Mouse (Mus musculus): ENCODE measurements at regions not wholly inside any gene's neighbourhood (a gene's known extent, or its start where the extent isn't known, plus 50 kb on each side); places are given as distances from the start of the nearest gene placed in this dataset.
A peak's percentile ranks its signal among the peaks of the same experiment; 100 is the strongest.

DNA sequence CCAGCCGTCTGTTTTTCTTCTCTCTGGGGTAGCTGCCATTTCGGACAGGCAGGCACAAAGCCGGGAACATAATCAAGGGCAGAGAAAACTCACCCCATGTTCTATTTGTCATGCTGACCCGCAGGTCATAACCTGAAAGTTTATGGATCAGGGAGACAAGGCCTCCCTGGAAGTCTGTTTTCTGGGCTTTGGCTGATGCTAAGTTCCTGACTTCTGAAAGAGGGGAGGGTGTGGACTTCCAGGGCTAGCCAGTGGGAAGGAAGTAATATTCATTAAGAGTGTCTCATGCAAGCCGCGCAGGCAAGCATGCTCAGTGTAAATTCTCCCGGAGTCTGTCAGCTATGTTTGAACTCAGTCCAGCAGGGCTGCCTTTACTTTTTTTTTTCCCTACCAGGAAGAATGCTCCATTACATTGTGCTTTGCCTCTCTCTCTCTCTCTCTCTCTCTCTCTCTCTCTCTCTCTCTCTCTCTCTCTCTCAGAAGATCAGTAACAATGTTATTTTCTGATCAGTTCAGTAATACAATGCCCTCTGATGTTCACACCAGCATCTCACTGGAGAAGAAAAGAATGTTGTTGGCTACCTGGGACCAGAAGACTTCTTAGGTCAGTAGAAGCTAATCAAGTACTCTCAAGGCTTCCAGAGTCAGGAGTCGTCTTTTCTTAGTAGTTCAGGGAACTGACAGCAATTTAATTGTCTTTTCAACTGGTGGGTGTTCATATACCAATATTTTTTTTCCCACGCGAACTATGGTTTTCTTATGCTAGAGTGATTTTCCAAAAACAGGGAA is 165.5 kb upstream of the Ubash3b start:
- Histone ChIP-seq H3K9me3 (ENCODE audit: control insufficient read depth, low read length) (no peaks in the 10 kb centered on the region), H3K4me3 (ENCODE audit: low read length) (no peak overlapping the region), H3K27ac (ENCODE audit: low read length) (peak overlapping the region; percentile 63), H3K4me1 (replicated peaks; ENCODE audit: control insufficient read depth, insufficient read depth, low read length) (peaks cover 9% of the 10 kb centered on the region), H3K9ac (ENCODE audit: low read length) (peak overlapping the region; percentile 40; the same call in 1 of the 2 replicates), H3K36me3 (ENCODE audit: control insufficient read depth, insufficient read depth, low read length) (no peaks in the 10 kb centered on the region), H3K27me3 (ENCODE audit: control insufficient read depth, insufficient read depth, low read depth, low read length) (no peaks in the 10 kb centered on the region), H3K4me2 (ENCODE audit: low read depth, low read length) (peak overlapping the region; percentile 23)
- peak; percentile 95 for ATAC-seq (ENCODE audit: low read depth)
- WGBS = 20% methylated on average over 10 of the region's 10 CpGs

- Histone ChIP-seq H3K4me3 (ENCODE audit: low read length) (no peak overlapping the region), H3K4me1 (replicated peaks; ENCODE audit: control insufficient read depth, insufficient read depth, low read length) (peaks cover 1% of the 10 kb centered on the region), H3K27me3 (ENCODE audit: control insufficient read depth, insufficient read depth, low read depth, low read length) (no peaks in the 10 kb centered on the region), H3K9me3 (ENCODE audit: control insufficient read depth, low read length) (no peaks in the 10 kb centered on the region), H3K27ac (ENCODE audit: low read length) (no peak overlapping the region), H3K9ac (ENCODE audit: low read length) (no peak overlapping the region), H3K36me3 (ENCODE audit: control insufficient read depth, insufficient read depth, low read length) (no peaks in the 10 kb centered on the region), H3K4me2 (ENCODE audit: low read depth, low read length) (no peak overlapping the region)
- 64% methylated on average over 7 of the region's 7 CpGs for WGBS
- ATAC-seq (ENCODE audit: low read depth) = no peak
These were observed 160.0 kb upstream of the Ubash3b start for GRCm38 (mm10) chr9:41321521-41321920.

DNA sequence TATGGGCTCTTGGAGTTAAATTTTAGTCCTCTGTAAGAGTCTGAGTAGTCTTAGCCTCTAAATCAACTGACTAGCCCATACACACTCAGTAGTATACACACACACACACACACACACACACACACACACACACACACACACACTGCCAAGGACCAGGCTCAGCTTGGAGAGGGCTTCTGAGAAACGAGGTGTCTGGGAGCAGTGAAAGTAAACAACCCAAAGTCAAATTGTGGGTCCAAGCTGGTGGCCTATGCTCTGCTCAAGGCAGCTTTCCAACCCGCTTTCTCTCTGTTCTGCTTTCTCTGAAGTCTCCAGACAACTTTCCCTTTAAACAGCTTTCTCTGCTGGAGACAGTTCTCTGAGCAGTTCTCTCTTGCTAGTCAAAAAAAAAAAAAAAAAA is 157.6 kb upstream of the Ubash3b start:
- no peak overlapping the region for H3K27ac ChIP-seq (ENCODE audit: low read length)
- WGBS = 27% methylated on average over 2 of the region's 2 CpGs
- no peaks in the 10 kb centered on the region for H3K4me1 ChIP-seq (replicated peaks; ENCODE audit: control insufficient read depth, insufficient read depth, low read length)
- no peak overlapping the region for H3K9ac ChIP-seq (ENCODE audit: low read length)
- H3K9me3 ChIP-seq (ENCODE audit: control insufficient read depth, low read length) = no peaks in the 10 kb centered on the region
- H3K4me2 ChIP-seq (ENCODE audit: low read depth, low read length) = no peak overlapping the region
- H3K27me3 ChIP-seq (ENCODE audit: control insufficient read depth, insufficient read depth, low read depth, low read length) = no peaks in the 10 kb centered on the region
- H3K36me3 ChIP-seq (ENCODE audit: control insufficient read depth, insufficient read depth, low read length) = no peaks in the 10 kb centered on the region
- peak; percentile 91 for ATAC-seq (ENCODE audit: low read depth)
- no peak overlapping the region for H3K4me3 ChIP-seq (ENCODE audit: low read length)

DNA sequence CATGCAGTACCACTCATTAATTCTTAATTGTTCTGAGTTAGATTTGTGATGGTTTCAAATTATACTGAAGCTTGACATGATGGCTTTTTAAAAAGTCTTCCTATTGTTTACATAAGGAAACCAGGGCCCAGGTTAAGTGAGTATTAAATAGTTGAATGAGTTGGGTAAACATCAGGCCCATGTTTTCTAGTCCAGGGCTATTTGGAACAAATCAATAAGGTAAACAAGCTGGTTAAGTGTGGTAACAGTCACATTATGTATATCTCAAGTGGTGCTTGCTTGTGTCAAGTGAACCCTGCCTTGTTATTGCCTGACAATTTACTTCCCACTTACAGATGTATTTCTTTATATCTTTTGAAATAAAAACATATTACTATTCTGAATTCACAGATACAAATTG is 144.7 kb upstream of the Ubash3b start:
- no peak for ATAC-seq (ENCODE audit: low read depth)
- H3K27ac ChIP-seq (ENCODE audit: low read length) = no peak overlapping the region
- H3K27me3 ChIP-seq (ENCODE audit: control insufficient read depth, insufficient read depth, low read depth, low read length) = no peaks in the 10 kb centered on the region
- no peak overlapping the region for H3K4me3 ChIP-seq (ENCODE audit: low read length)
- no peaks in the 10 kb centered on the region for H3K4me1 ChIP-seq (replicated peaks; ENCODE audit: control insufficient read depth, insufficient read depth, low read length)
- H3K36me3 ChIP-seq (ENCODE audit: control insufficient read depth, insufficient read depth, low read length) = no peaks in the 10 kb centered on the region
- no peaks in the 10 kb centered on the region for H3K9me3 ChIP-seq (ENCODE audit: control insufficient read depth, low read length)
- H3K9ac ChIP-seq (ENCODE audit: low read length) = no peak overlapping the region
- H3K4me2 ChIP-seq (ENCODE audit: low read depth, low read length) = no peak overlapping the region

GRCm38 (mm10) chr9:41303494-41303828 is 142.0 kb upstream of the Ubash3b start:
- 67% methylated on average over 3 of the region's 3 CpGs for WGBS

DNA sequence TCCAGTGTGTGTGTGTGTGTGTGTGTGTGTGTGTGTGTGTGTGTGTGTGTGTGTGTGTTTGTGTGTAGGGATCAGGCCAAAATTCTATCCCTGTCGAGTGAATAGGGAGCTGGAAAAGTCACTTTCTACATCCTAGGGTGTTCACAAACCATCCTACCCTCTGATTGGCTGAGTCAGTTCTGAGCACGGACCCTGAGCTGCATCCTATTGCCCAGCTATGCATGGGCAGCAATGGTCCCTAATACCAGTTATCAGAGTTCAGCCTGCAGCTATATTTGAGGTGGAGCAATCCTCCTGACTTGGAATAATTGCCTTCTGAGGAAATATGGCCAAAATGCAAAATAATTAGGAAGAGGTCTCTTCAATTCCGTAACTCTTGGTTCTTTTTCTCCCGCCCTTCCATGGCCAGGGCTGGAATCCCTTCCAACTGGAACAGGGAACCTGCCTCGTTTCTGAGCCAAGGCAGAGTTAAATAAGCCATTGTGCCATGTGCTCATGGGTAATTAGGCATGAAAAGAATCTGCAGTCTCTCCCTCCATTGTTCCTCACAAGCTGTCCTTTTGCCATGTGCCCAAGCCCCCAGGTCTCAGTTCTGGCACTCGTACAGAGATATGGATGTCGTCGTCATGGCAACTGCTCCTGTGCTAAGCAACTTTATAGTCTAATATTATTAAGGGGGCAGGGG is 141.5 kb upstream of the Ubash3b start:
- H3K4me3 ChIP-seq (ENCODE audit: low read length) = no peak overlapping the region
- no peak overlapping the region for H3K4me2 ChIP-seq (ENCODE audit: low read depth, low read length)
- ATAC-seq (ENCODE audit: low read depth) = no peak
- WGBS = 54% methylated on average over 8 of the region's 8 CpGs
- H3K4me1 ChIP-seq (replicated peaks; ENCODE audit: control insufficient read depth, insufficient read depth, low read length) = no peaks in the 10 kb centered on the region
- H3K36me3 ChIP-seq (ENCODE audit: control insufficient read depth, insufficient read depth, low read length) = no peaks in the 10 kb centered on the region
- no peaks in the 10 kb centered on the region for H3K9me3 ChIP-seq (ENCODE audit: control insufficient read depth, low read length)
- no peak overlapping the region for H3K27ac ChIP-seq (ENCODE audit: low read length)
- H3K27me3 ChIP-seq (ENCODE audit: control insufficient read depth, insufficient read depth, low read depth, low read length) = no peaks in the 10 kb centered on the region
- no peak overlapping the region for H3K9ac ChIP-seq (ENCODE audit: low read length)

More at GRCm38 (mm10) chr9:41303494-41303828, 142.0 kb upstream of the Ubash3b start:
- Histone ChIP-seq H3K4me1 (replicated peaks; ENCODE audit: control insufficient read depth, insufficient read depth, low read length) (no peaks in the 10 kb centered on the region), H3K4me3 (ENCODE audit: low read length) (no peak overlapping the region), H3K4me2 (ENCODE audit: low read depth, low read length) (no peak overlapping the region), H3K27ac (ENCODE audit: low read length) (no peak overlapping the region), H3K36me3 (ENCODE audit: control insufficient read depth, insufficient read depth, low read length) (no peaks in the 10 kb centered on the region), H3K9me3 (ENCODE audit: control insufficient read depth, low read length) (no peaks in the 10 kb centered on the region), H3K27me3 (ENCODE audit: control insufficient read depth, insufficient read depth, low read depth, low read length) (no peaks in the 10 kb centered on the region), H3K9ac (ENCODE audit: low read length) (no peak overlapping the region)
- no peak for ATAC-seq (ENCODE audit: low read depth)

DNA sequence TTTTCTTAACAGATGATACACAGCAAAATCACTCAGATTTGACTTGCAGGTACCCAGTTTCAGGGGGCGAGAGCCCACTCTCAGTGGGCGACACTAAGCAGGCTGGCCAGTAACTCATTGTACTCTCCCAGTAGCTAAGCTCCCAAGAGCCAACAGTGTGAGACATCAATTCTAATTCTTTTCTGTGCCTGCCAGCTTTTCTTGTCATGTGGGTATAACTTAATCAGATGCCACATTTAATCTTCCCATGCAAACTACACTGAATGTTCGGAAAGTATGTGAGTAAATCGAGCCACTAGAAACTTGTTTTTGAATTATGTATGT is 124.6 kb upstream of the Ubash3b start:
- no peak overlapping the region for H3K4me3 ChIP-seq (ENCODE audit: low read length)
- no peaks in the 10 kb centered on the region for H3K36me3 ChIP-seq (ENCODE audit: control insufficient read depth, insufficient read depth, low read length)
- ATAC-seq (ENCODE audit: low read depth) = no peak
- H3K9ac ChIP-seq (ENCODE audit: low read length) = no peak overlapping the region
- no peak overlapping the region for H3K27ac ChIP-seq (ENCODE audit: low read length)
- H3K4me1 ChIP-seq (replicated peaks; ENCODE audit: control insufficient read depth, insufficient read depth, low read length) = no peaks in the 10 kb centered on the region
- H3K9me3 ChIP-seq (ENCODE audit: control insufficient read depth, low read length) = no peaks in the 10 kb centered on the region
- WGBS = 83% methylated on average over 4 of the region's 4 CpGs
- no peaks in the 10 kb centered on the region for H3K27me3 ChIP-seq (ENCODE audit: control insufficient read depth, insufficient read depth, low read depth, low read length)
- H3K4me2 ChIP-seq (ENCODE audit: low read depth, low read length) = no peak overlapping the region

DNA sequence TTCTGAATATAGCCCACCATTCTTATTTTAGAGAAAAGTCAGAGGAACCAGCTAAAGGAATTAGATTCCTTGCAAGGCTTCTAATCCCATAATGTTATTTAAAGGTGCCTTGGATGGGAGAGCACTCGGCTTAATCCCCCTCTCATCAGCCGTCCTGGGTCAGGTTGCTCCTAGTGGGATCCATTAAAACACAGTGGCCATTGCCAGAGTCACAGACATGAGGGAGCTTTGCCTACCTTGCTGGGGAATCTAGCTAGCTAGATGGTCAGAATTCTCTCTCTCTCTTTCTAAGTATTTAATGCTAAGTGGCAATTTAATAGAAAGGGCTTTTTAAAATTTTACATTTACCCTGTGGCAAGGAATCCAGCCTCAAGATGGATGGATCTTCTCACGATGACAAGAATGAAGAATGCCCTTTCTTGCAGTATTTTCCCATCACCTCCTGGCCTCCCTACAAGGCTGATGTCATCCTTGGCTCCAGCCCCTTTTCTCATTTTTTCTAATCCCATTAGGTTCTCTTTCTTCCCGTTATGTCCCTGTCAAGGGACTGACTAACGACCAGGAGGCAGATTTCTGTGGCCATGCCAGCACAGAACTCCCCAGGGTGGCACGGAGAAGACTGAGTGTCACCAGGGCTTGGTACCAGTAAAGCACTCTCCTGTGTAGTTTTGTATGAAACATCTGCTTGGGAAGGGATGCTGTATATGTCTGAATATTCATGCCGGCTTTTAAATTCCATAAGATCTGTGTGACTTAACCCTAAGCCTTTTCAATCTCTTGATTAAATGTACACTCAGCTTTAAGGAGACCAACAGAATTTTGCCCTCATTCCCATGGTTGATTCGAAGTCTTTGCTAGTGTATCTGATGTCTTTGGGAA is 124.0 kb upstream of the Ubash3b start:
- Histone ChIP-seq H3K27me3 (ENCODE audit: control insufficient read depth, insufficient read depth, low read depth, low read length) (no peaks in the 10 kb centered on the region), H3K9ac (ENCODE audit: low read length) (no peak overlapping the region), H3K4me3 (ENCODE audit: low read length) (no peak overlapping the region), H3K4me2 (ENCODE audit: low read depth, low read length) (no peak overlapping the region), H3K4me1 (replicated peaks; ENCODE audit: control insufficient read depth, insufficient read depth, low read length) (no peaks in the 10 kb centered on the region), H3K27ac (ENCODE audit: low read length) (no peak overlapping the region), H3K9me3 (ENCODE audit: control insufficient read depth, low read length) (no peaks in the 10 kb centered on the region), H3K36me3 (ENCODE audit: control insufficient read depth, insufficient read depth, low read length) (no peaks in the 10 kb centered on the region)
- ATAC-seq (ENCODE audit: low read depth) = no peak
- WGBS = 42% methylated on average over 8 of the region's 8 CpGs

DNA sequence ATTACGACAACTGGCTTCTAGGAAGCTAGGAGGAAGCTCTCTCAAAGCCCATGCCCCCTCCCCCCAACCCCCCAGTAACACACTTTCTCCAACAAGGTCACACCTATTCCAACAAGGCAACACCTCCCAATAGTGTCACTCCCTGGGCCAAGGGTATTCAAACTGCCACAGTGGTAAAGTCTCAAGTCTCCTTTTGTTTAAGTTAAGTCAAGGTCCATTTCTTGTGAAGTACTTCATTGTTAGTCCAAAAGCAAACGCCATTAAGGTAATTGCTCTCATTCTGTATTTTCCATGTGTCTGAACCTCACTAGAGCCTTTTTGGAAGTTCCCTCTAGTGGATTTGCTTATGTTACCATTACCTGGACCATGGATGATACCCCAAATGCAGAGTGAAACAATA is 116.2 kb upstream of the Ubash3b start:
- no peak for ATAC-seq (ENCODE audit: low read depth)

More for the DNA sequence above, 116.2 kb upstream of the Ubash3b start:
- Histone ChIP-seq H3K27me3 (ENCODE audit: control insufficient read depth, insufficient read depth, low read depth, low read length) (no peaks in the 10 kb centered on the region), H3K27ac (ENCODE audit: low read length) (no peak overlapping the region), H3K9ac (ENCODE audit: low read length) (no peak overlapping the region), H3K4me3 (ENCODE audit: low read length) (no peak overlapping the region), H3K36me3 (ENCODE audit: control insufficient read depth, insufficient read depth, low read length) (no peaks in the 10 kb centered on the region), H3K9me3 (ENCODE audit: control insufficient read depth, low read length) (no peaks in the 10 kb centered on the region), H3K4me2 (ENCODE audit: low read depth, low read length) (no peak overlapping the region), H3K4me1 (replicated peaks; ENCODE audit: control insufficient read depth, insufficient read depth, low read length) (peaks cover 8% of the 10 kb centered on the region)
- WGBS = 92% methylated on average over 2 of the region's 2 CpGs
